Comparison of ENCODE assay signal across 8 mouse cellular contexts in genomic region chr7:29282074-29282554, GRCm38 (mm10). TPM values are rescaled to one million over a fixed set of nuclear protein-coding genes. Genes with fewer than 3 reads are reported as not detected.
A peak's percentile ranks its signal among the peaks of the same experiment; 100 is the strongest.
DNase-seq lines count a peak whose midpoint lies in the region; ATAC-seq lines count a peak whose summit lies in the region.

No protein-coding gene starts in this region.

- intact Hi-C loops in left cerebral cortex, postnatal 4 days (cut with DNase I): no loop called here
- intact Hi-C loops in left cerebral cortex, postnatal 25 days (cut with DNase I): no loop called here

- ATAC-seq in kidney, embryonic 15.5 days (replicated peaks; ENCODE audit: low FRiP score): peak; percentile 57
- ATAC-seq in embryonic facial prominence, embryonic 11.5 days (replicated peaks; ENCODE audit: insufficient number of reproducible peaks, low FRiP score, low TSS enrichment, low read depth): peak; percentile 42; the same call in 1 of the 2 replicates
- peak; percentile 37 for ATAC-seq in intestine, embryonic 14.5 days (replicated peaks; ENCODE audit: low FRiP score, low TSS enrichment, low read depth)
- ATAC-seq in neural tube, embryonic 12.5 days (ENCODE audit: low FRiP score, low read depth): no peak

- H3K27ac ChIP-seq in kidney, embryonic 15.5 days: peak overlapping the region; percentile 94
- H3K27ac ChIP-seq in embryonic facial prominence, embryonic 11.5 days (replicated peaks; ENCODE audit: low read depth, low read length): no peak overlapping the region
- peak overlapping the region; percentile 66; the same call in 1 of the 2 replicates for H3K27ac ChIP-seq in intestine, embryonic 14.5 days (ENCODE audit: low read depth)
- H3K27ac ChIP-seq in neural tube, embryonic 12.5 days: no peak overlapping the region

- H3K4me1 ChIP-seq in kidney, embryonic 15.5 days: peaks cover 40% of the 10 kb centered on the region
- no peaks in the 10 kb centered on the region; the same call in 1 of the 2 replicates for H3K4me1 ChIP-seq in embryonic facial prominence, embryonic 11.5 days (ENCODE audit: control insufficient read depth, insufficient read depth, low read length)
- H3K4me1 ChIP-seq in intestine, embryonic 14.5 days (replicated peaks; ENCODE audit: control insufficient read depth, insufficient read depth, low read length): peaks cover 8% of the 10 kb centered on the region; the same call in 1 of the 2 replicates
- H3K4me1 ChIP-seq in neural tube, embryonic 12.5 days: peaks cover 15% of the 10 kb centered on the region

- 7% methylated on average over 21 of the region's 21 CpGs for whole genome bisulfite sequencing in kidney, embryonic 15.5 days
- WGBS in embryonic facial prominence, embryonic 11.5 days: 10% methylated on average over 21 of the region's 21 CpGs
- 8% methylated on average over 21 of the region's 21 CpGs for WGBS in intestine, embryonic 14.5 days
- 10% methylated on average over 21 of the region's 21 CpGs for WGBS in neural tube, embryonic 12.5 days

- no peaks in the 10 kb centered on the region for H3K9me3 ChIP-seq in kidney, embryonic 15.5 days (replicated peaks)
- H3K9me3 ChIP-seq in embryonic facial prominence, embryonic 11.5 days (replicated peaks; ENCODE audit: control insufficient read depth, low read length): no peaks in the 10 kb centered on the region
- no peaks in the 10 kb centered on the region for H3K9me3 ChIP-seq in intestine, embryonic 14.5 days (ENCODE audit: control insufficient read depth, low read length)
- H3K9me3 ChIP-seq in neural tube, embryonic 12.5 days: no peaks in the 10 kb centered on the region

- peaks cover 65% of the 10 kb centered on the region for H3K27me3 ChIP-seq in kidney, embryonic 15.5 days
- H3K27me3 ChIP-seq in embryonic facial prominence, embryonic 11.5 days (ENCODE audit: control insufficient read depth, insufficient read depth, low read length): peaks cover 18% of the 10 kb centered on the region
- peaks cover 8% of the 10 kb centered on the region for H3K27me3 ChIP-seq in intestine, embryonic 14.5 days (replicated peaks; ENCODE audit: control insufficient read depth, insufficient read depth, low read length)
- H3K27me3 ChIP-seq in neural tube, embryonic 12.5 days (replicated peaks): peaks cover 38% of the 10 kb centered on the region

- no peak for DNase-seq in kidney, postnatal 10 days
- DNase-seq in embryonic facial prominence, embryonic 11.5 days (ENCODE audit: low spot score): no peak
- peak; percentile 66 for DNase-seq in intestine, embryonic 14.5 days (ENCODE audit: low spot score)
- DNase-seq in left cerebral cortex, postnatal 4 days: no peak
- no peak for DNase-seq in right cerebral cortex, postnatal 36 days (ENCODE audit: low spot score in 2 of 2)
- no peak for DNase-seq in left cerebral cortex, postnatal 25 days (ENCODE audit: low spot score in 2 of 2)

- H3K9ac ChIP-seq in kidney, embryonic 15.5 days: peak overlapping the region; percentile 71
- peak overlapping the region; percentile 70 for H3K9ac ChIP-seq in embryonic facial prominence, embryonic 11.5 days (replicated peaks; ENCODE audit: low read length)
- H3K9ac ChIP-seq in intestine, embryonic 14.5 days (ENCODE audit: low read length): peak overlapping the region; percentile 65
- peak overlapping the region; percentile 55 for H3K9ac ChIP-seq in neural tube, embryonic 12.5 days

- no peaks in the 10 kb centered on the region for H3K36me3 ChIP-seq in kidney, embryonic 15.5 days
- no peaks in the 10 kb centered on the region for H3K36me3 ChIP-seq in embryonic facial prominence, embryonic 11.5 days (replicated peaks; ENCODE audit: control insufficient read depth, insufficient read depth, low read depth, low read length)
- H3K36me3 ChIP-seq in intestine, embryonic 14.5 days (ENCODE audit: control insufficient read depth, insufficient read depth, low read length): no peaks in the 10 kb centered on the region
- H3K36me3 ChIP-seq in neural tube, embryonic 12.5 days: no peaks in the 10 kb centered on the region

- peak overlapping the region; percentile 58 for H3K4me3 ChIP-seq in kidney, embryonic 15.5 days (replicated peaks)
- H3K4me3 ChIP-seq in embryonic facial prominence, embryonic 11.5 days (ENCODE audit: low read depth, low read length): peak overlapping the region; percentile 55
- peak overlapping the region; percentile 53 for H3K4me3 ChIP-seq in intestine, embryonic 14.5 days (ENCODE audit: low read depth, low read length)
- peak overlapping the region; percentile 50 for H3K4me3 ChIP-seq in neural tube, embryonic 12.5 days

- peak overlapping the region; percentile 96 for H3K4me2 ChIP-seq in kidney, embryonic 15.5 days
- H3K4me2 ChIP-seq in embryonic facial prominence, embryonic 11.5 days (ENCODE audit: low read depth, low read length): peak overlapping the region; percentile 98
- peak overlapping the region; percentile 88 for H3K4me2 ChIP-seq in intestine, embryonic 14.5 days (ENCODE audit: low read length)
- peak overlapping the region; percentile 97 for H3K4me2 ChIP-seq in neural tube, embryonic 12.5 days (replicated peaks)

RNA-seq across cellular contexts. Expression of gene Spint2, which starts 0.4 kb away (rescaled TPM):
- polyA plus RNA-seq in kidney, embryonic 15.5 days (2015; fragmentation: Nextera tagmentation; extraction: Ambion mirVana): 236 and 245 TPM in 2 replicates
- 71.4 and 84.5 TPM in 2 replicates for polyA plus RNA-seq in embryonic facial prominence, embryonic 11.5 days (2014; fragmentation: Nextera tagmentation; extraction: Ambion mirVana)
- 470 and 522 TPM in 2 replicates for polyA plus RNA-seq in intestine, embryonic 14.5 days (2014; fragmentation: Nextera tagmentation; extraction: Ambion mirVana)
- polyA plus RNA-seq in neural tube, embryonic 12.5 days (2016; fragmentation: Nextera tagmentation; extraction: Ambion mirVana): 23.5 and 23.9 TPM in 2 replicates
- 10 to 100 TPM; 23.8 to 34.4 TPM for total RNA-seq in left cerebral cortex, postnatal 4 days (2021)
- 10 to 100 TPM; 21.1 to 24.4 TPM for total RNA-seq in left cerebral cortex, postnatal 25 days (2021)

RNA-seq across cellular contexts. Expression of gene Ppp1r14a, which starts 7.0 kb away (rescaled TPM):
- polyA plus RNA-seq in kidney, embryonic 15.5 days (2015; fragmentation: Nextera tagmentation; extraction: Ambion mirVana): 21.0 and 23.7 TPM in 2 replicates
- polyA plus RNA-seq in embryonic facial prominence, embryonic 11.5 days (2014; fragmentation: Nextera tagmentation; extraction: Ambion mirVana): 18.0 and 21.0 TPM in 2 replicates
- polyA plus RNA-seq in intestine, embryonic 14.5 days (2014; fragmentation: Nextera tagmentation; extraction: Ambion mirVana): 59.7 and 66.5 TPM in 2 replicates
- polyA plus RNA-seq in neural tube, embryonic 12.5 days (2016; fragmentation: Nextera tagmentation; extraction: Ambion mirVana): 57.5 and 72.1 TPM in 2 replicates
- total RNA-seq in left cerebral cortex, postnatal 4 days (2021): 1 to 10 TPM; 1.5 to 1.9 TPM
- total RNA-seq in left cerebral cortex, postnatal 25 days (2021): 10 to 100 TPM; 13.6 to 14.2 TPM

RNA-seq across cellular contexts. Expression of gene Dpf1, which starts 21.6 kb away (rescaled TPM):
- 3.1 and 5.9 TPM in 2 replicates for polyA plus RNA-seq in kidney, embryonic 15.5 days (2015; fragmentation: Nextera tagmentation; extraction: Ambion mirVana)
- 19.8 and 27.9 TPM in 2 replicates for polyA plus RNA-seq in embryonic facial prominence, embryonic 11.5 days (2014; fragmentation: Nextera tagmentation; extraction: Ambion mirVana)
- polyA plus RNA-seq in intestine, embryonic 14.5 days (2014; fragmentation: Nextera tagmentation; extraction: Ambion mirVana): 7.4 and 8.8 TPM in 2 replicates
- 105 and 118 TPM in 2 replicates for polyA plus RNA-seq in neural tube, embryonic 12.5 days (2016; fragmentation: Nextera tagmentation; extraction: Ambion mirVana)
- total RNA-seq in left cerebral cortex, postnatal 4 days (2021): 100 to 1,000 TPM; 222 to 228 TPM
- 100 to 1,000 TPM; 110 to 115 TPM for total RNA-seq in left cerebral cortex, postnatal 25 days (2021)

RNA-seq across cellular contexts. Expression of gene 2200002D01Rik, which starts 33.8 kb away (rescaled TPM):
- 7.6 and 11.2 TPM in 2 replicates for polyA plus RNA-seq in kidney, embryonic 15.5 days (2015; fragmentation: Nextera tagmentation; extraction: Ambion mirVana)
- 1.5 and 2.6 TPM in 2 replicates for polyA plus RNA-seq in embryonic facial prominence, embryonic 11.5 days (2014; fragmentation: Nextera tagmentation; extraction: Ambion mirVana)
- 76.9 and 111 TPM in 2 replicates for polyA plus RNA-seq in intestine, embryonic 14.5 days (2014; fragmentation: Nextera tagmentation; extraction: Ambion mirVana)
- 1.6 and 1.7 TPM in 2 replicates for polyA plus RNA-seq in neural tube, embryonic 12.5 days (2016; fragmentation: Nextera tagmentation; extraction: Ambion mirVana)
- total RNA-seq in left cerebral cortex, postnatal 4 days (2021): under 1 TPM in 1 of 2 experiments, not detected in 1; 0.80 TPM
- not detected for total RNA-seq in left cerebral cortex, postnatal 25 days (2021)

RNA-seq across cellular contexts. Expression of gene Yif1b, which starts 44.0 kb away (rescaled TPM):
- 122 and 123 TPM in 2 replicates for polyA plus RNA-seq in kidney, embryonic 15.5 days (2015; fragmentation: Nextera tagmentation; extraction: Ambion mirVana)
- 86.1 and 90.5 TPM in 2 replicates for polyA plus RNA-seq in embryonic facial prominence, embryonic 11.5 days (2014; fragmentation: Nextera tagmentation; extraction: Ambion mirVana)
- polyA plus RNA-seq in intestine, embryonic 14.5 days (2014; fragmentation: Nextera tagmentation; extraction: Ambion mirVana): 94.3 and 97.3 TPM in 2 replicates
- 80.2 and 82.0 TPM in 2 replicates for polyA plus RNA-seq in neural tube, embryonic 12.5 days (2016; fragmentation: Nextera tagmentation; extraction: Ambion mirVana)
- total RNA-seq in left cerebral cortex, postnatal 4 days (2021): 10 to 100 TPM; 35.9 to 38.1 TPM
- total RNA-seq in left cerebral cortex, postnatal 25 days (2021): 10 to 100 TPM; 48.5 to 52.0 TPM

Comparison
In these comparisons a context has a peak if more than half of its experiments do, and no peak if none do; other contexts are left out.
1. H3K27ac ChIP-seq: peak in kidney, embryonic 15.5 days (single experiment) and intestine, embryonic 14.5 days (single experiment); none in embryonic facial prominence, embryonic 11.5 days (single experiment) and neural tube, embryonic 12.5 days (single experiment).
2. Peak in every context shown above with its lines, with median percentiles within 50 percentile points of each other: H3K4me2 ChIP-seq, H3K4me3 ChIP-seq and H3K9ac ChIP-seq.